Mouse (Mus musculus) kidney, adult 9 months (tissue): Measurements from ENCODE around the gene Snx33.
"Not testable (repeated sequence)": the region's sequence is repeated elsewhere in the genome, so short reads cannot be mapped to it uniquely, and the experiment has no call there.

Experiments used
- DNase-seq: peaks from one replicate; pipeline ENCODE4 v3.0.0; 2022

Snx33 gene

GRCm38 (mm10) chr9:56925291-56926024, 2.7 kb downstream of the Snx33 start:
- no peak for DNase-seq

DNA sequence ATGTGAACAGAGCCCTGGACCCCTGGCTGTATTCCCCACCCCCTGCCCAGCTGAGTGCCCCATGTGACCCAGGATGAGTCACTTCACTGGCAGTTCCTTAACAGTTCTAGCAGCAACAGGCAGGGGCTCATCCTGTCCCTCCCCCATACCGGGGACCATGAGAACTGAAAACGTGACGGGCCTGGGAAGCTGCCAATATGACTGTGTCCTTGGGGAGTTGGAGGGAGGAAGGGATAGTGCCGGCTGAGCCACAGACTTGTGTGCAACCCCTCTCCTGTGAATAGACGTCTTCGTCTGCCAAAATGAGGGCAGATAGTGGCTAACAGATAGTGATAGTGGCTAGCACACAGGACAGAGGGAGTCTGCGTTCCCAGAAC, 3.5 kb downstream of the Snx33 start:
- peak; percentile 91 for DNase-seq

GRCm38 (mm10) chr9:56923841-56924650, 4.1 kb downstream of the Snx33 start:
- DNase-seq: no peak

DNA sequence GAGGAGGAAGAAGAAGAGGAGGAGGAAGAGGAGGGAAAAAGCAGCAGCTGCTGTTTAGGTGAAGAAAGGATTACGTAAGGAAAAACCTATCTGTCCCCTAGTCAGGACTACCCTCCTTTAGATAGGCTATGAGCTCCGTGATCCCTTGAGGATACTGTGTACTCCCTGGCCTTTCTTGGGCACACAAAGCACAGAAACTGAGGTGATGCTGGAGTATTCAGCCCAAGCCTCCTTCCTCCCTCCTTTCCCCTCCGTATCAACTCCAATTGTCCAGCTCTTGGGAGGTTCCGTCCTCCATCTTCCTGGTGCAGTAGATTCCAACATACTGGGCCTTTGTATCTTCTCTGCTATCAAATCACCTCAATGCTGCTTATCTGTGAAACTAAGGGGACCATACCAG, 5.4 kb downstream of the Snx33 start:
- DNase-seq: no peak

GRCm38 (mm10) chr9:56918466-56918865, 9.7 kb downstream of the Snx33 start:
- DNase-seq: no peak

DNA sequence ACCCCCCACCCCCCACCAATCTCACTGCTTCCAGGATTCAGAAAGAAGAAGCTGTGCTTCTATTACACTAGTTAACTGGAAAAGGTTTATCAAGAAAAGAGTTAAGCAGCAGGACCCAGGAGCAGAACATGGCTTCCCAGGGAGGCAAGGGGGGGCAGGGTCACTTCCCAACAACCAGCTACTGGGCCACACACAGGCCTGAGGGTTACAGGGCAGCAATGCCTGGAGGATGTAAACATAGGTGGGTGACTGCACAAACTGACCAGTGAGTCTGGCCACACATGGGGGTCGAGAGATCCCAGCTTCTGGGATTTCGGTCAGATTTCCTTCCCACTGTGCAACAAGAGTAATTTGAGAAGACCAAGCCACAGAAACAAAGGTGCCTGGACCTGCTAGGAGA, 11.0 kb downstream of the Snx33 start:
- no peak for DNase-seq

DNA sequence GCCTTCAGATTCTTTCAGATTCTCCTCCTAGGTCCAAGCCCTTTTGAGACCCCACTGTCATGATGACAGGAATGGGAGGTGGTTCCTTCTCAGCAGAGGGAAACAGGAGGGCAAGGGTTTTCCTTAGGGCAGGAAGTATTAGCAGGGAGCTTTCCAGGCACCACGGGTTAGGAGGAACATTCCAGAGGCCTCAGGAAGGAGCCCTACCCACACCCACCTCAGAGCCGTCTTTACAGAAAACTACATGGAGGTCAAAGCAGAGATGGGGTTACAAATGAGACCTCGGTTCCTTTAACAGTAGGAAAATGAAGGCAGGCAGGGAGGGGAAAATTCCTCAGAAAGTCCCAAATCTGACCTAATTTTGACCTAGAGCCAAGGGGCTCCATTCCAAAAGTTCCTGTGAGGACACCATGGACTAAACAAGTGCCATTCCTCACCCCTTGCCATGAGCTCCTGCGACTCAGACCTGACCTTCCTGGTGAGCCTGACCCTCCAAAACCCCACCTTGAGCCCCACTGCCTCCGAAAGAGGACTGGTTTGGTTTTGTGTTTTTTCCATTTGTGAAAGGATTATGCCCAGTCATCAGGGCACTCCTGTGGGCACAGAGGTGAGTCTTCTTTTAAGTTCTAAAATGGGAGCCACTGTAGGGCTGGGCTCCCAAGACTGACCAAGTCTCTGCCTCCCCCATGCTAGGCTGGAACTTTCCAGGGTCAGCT, 12.3 kb downstream of the Snx33 start:
- DNase-seq: no peak

DNA sequence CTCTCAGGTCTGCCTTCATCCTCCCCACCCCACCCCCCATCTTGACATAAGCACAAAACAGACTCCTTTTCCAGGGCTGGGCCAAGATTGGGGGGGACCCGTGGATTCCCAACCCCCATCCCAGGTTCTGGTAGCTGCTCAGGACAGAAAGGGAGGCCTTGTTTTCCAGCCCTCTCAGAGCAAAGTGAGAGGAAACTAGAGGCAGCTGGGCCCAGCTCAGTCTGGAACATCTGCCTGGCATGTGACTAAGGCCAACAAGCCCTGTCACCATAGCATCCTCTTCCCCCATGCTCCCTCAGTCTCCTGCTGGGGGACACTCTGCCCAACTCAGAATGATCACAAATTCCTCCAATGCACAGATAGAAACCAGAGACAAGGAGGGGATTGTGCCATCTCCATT, 13.1 kb downstream of the Snx33 start:
- DNase-seq: no peak

- DNase-seq: no peak
Measured at GRCm38 (mm10) chr9:56913991-56914390, 14.2 kb downstream of the Snx33 start.

DNA sequence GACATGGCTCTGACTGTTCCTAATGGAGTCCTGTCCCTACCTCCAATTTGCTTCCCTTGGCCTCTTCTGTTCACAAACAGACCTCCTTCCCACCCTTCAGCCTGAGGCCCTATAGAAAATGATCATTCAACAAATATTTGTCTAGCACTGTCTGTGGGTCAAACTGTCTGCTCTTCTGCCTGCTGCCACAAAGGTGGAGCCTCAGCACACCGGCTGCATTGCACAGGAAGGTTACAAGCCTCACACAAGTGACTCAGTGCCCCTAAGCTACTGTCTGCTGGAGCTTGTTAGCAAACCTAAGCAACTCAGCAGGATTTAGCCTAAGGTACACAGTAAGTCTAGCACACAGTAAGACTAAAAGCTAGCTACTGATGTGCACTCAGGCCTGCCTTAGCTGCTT, 17.2 kb downstream of the Snx33 start:
- DNase-seq: no peak

- not testable (repeated sequence) for DNase-seq
Measured at GRCm38 (mm10) chr9:56909991-56910390, 18.2 kb downstream of the Snx33 start.

GRCm38 (mm10) chr9:56907549-56907948, 20.6 kb downstream of the Snx33 start:
- no peak for DNase-seq

GRCm38 (mm10) chr9:56903662-56904061, 24.5 kb downstream of the Snx33 start:
- no peak for DNase-seq

DNA sequence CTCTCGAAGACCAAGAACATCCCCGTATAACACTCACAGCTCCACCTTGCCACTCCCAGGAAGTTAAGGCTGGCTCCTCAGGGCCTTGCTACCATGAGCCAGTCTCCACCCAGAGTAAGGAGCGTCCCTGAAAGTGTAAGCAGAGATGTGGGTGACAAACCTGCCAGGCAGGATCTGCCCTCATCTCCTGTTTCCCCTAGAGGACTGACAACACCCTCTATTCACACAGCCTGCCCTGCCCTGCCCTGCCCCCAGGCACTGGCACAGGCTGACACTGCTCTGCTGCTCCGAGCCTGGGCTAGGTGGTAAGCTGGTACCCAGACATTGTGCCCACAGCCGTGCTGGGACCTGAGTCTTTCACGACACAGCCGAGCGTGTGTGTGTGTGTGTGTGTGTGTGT, 27.0 kb downstream of the Snx33 start:
- DNase-seq: no peak

DNA sequence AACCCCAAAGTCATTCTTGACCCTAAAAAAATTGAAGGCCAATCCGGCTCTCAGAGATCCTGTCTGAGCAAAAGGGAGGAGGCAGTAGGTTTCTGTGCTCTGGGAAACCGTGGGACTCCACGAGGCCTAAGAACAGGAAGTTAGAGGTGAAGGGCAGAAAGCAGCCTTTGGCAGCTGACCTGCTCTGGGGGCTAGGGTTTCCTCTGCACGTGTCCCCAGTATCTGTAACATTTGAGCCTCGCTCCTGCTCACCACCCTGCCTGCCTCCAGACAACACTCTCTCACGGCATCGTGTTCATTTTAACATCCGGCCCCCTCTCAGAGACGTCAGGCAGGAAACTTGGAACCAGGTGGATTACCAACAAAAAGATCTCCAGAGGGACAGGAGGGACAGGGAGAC, 27.6 kb downstream of the Snx33 start:
- peak; percentile 43 for DNase-seq

- no peak for DNase-seq
Measured at GRCm38 (mm10) chr9:56900060-56900459, 28.1 kb downstream of the Snx33 start.

DNA sequence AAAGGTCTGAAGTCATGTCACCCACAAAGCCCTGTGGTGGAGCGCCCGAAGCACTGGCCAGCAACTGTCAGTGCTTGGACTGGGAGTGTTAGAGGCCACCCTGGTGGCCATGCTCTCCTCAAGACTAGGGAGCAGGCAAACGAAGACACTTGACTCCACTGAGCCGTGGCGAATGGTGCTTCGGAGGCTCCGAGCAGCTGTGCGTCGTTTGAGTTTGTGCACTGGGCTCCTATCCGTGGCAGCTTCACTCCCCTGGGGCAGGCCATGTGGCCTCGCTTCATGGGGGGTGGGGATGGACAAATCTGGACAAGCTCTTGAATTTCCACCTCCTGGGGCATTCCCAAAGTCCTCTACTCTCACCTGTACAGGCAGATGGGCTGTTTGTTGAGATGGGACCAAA, 28.8 kb downstream of the Snx33 start:
- no peak for DNase-seq

DNA sequence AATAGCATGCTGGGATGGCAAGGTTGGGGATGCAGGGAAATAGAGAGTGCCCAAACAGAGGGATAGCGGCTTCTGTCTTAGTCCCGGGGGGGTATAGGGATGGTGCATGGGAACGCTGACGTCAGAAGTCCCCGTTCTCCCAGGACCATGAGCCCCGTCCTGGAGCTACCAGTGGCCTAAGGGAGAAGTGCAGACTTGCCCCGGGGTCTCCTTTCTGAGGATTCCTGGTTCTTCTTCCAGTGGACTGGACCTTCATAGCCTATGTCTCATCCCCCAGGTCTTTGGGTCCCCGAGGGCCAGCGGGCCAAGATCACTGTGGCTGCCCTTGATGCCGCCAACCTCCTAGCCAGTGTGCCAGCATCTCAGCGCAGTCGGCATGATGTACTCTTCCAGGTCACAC, 31.4 kb downstream of the Snx33 start:
- DNase-seq: no peak

GRCm38 (mm10) chr9:56894006-56894405, 34.2 kb downstream of the Snx33 start:
- DNase-seq: no peak

GRCm38 (mm10) chr9:56893313-56893712, 34.9 kb downstream of the Snx33 start:
- no peak for DNase-seq

GRCm38 (mm10) chr9:56892111-56892510, 36.1 kb downstream of the Snx33 start:
- no peak for DNase-seq

DNA sequence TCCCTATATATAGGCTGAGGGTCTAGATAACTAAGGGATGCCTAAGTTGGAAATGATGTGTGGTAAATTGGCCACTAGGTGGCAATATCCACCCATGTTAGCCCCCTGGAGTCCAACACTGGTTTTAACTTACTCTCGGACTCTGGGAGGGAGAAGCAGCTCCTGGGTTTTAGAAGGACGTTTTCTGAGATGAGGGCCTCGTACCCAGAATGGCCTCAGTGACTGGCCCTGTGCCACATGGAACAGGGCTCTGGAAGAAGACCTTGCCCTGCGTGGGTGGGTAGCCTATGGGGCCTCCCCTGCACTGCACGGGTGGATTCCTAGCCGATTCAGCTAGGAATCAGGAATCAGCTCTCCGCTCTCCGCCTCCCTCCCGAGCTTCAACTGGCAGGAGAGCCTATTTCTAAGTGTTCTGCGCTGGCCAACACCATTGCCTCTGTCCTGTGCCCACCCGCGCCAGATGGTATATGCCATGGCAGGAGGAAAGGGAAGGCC, 36.6 kb downstream of the Snx33 start:
- DNase-seq: peak; percentile 82

- DNase-seq: no peak
Measured at GRCm38 (mm10) chr9:56890522-56891250, 37.5 kb downstream of the Snx33 start.
